Mouse (Mus musculus) testis, adult 2 months (tissue): ENCODE results near the gene Yipf4. TPM values are rescaled to one million over a fixed set of nuclear protein-coding genes. Genes with fewer than 3 reads are reported as not detected.

Experiments used
- H3K27ac ChIP-seq: fragments of 200-500 bp; 2 replicates; pipeline ENCODE4 v1.5.1; 2012; ENCODE audit warnings: low read depth, low read length; ENCODE audit not compliant: control insufficient read depth, insufficient read depth
- H3K27me3 ChIP-seq: fragments of 200-500 bp; 2 replicates; pipeline ENCODE4 v1.6.1; 2012; ENCODE audit warnings: mild to moderate bottlenecking, low read length, moderate library complexity; ENCODE audit not compliant: control insufficient read depth, insufficient read depth
- H3K36me3 ChIP-seq: fragments of 200-500 bp; 2 replicates; pipeline ENCODE4 v1.6.1; 2012; ENCODE audit warnings: mild to moderate bottlenecking, low read length; ENCODE audit not compliant: control insufficient read depth, insufficient read depth
- H3K4me1 ChIP-seq: fragments of 200-500 bp; 2 replicates; pipeline ENCODE4 v1.6.1; 2012; ENCODE audit warnings: low read length; ENCODE audit not compliant: control insufficient read depth, insufficient read depth
- H3K4me3 ChIP-seq: fragments of 200-500 bp; 2 replicates; pipeline ENCODE4 v1.5.1; 2012; ENCODE audit warnings: low read depth, mild to moderate bottlenecking, low read length, moderate library complexity, mixed read lengths; ENCODE audit not compliant: control insufficient read depth
- CTCF ChIP-seq: fragments of 200-500 bp; IDR thresholded peaks from 2 replicates; pipeline ENCODE4 v1.5.1; 2012; ENCODE audit warnings: low read depth, mild to moderate bottlenecking, inconsistent platforms, low read length, moderate library complexity; ENCODE audit not compliant: control insufficient read depth, insufficient read depth, insufficient replicate concordance
- POLR2A ChIP-seq: fragments of 200-500 bp; IDR thresholded peaks from 2 replicates; pipeline ENCODE4 v1.6.1; 2012; ENCODE audit warnings: low read depth, mild to moderate bottlenecking, inconsistent platforms, low read length, moderate library complexity; ENCODE audit not compliant: control insufficient read depth
- polyA plus RNA-seq: library from polyadenylated mRNA; depleted of rRNA; stranded (reverse); fragments of >200 nt; gene quantifications from 2 replicates; pipeline ENCODE4 v1.2.3, GENCODE M21; 2012

The Yipf4 gene
- polyA plus RNA-seq, 1 experiment: 12.2 TPM

DNA sequence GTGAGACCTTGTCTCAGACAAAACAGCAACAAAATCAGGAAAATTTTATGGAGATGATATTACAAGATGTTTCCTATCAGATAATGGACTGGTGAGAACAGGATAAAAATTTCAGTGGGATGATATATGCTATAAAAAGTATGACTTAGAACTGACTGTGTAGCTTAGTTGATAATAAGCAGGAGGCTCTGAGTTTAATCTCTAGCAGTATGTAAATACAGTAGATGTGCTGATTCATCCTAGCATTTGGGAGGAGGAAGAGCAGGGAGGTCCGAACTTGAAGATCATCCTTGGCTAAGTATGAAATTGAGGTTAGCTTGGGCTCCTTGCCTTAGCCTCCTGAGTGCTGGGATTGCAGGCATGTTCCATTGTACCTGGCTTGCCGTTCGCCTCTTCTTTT is 2.3 kb downstream of the Yipf4 start:
- Histone ChIP-seq H3K4me1 (no peaks in the 10 kb centered on the region; the same call in 1 of the 2 replicates), H3K27ac (no peak overlapping the region), H3K36me3 (no peaks in the 10 kb centered on the region), H3K4me3 (no peak overlapping the region), H3K27me3 (no peaks in the 10 kb centered on the region)
- TF ChIP-seq CTCF (no peak), POLR2A (no peak)

- TF ChIP-seq POLR2A: no peak
- no peak for TF ChIP-seq CTCF
- Histone ChIP-seq H3K27me3 (no peaks in the 10 kb centered on the region), H3K36me3 (no peaks in the 10 kb centered on the region), H3K4me3 (no peak overlapping the region), H3K27ac (no peak overlapping the region), H3K4me1 (no peaks in the 10 kb centered on the region)
Measured at GRCm38 (mm10) chr17:74500204-74500603, 10.9 kb downstream of the Yipf4 start.

GRCm38 (mm10) chr17:74501085-74501484 is 11.8 kb downstream of the Yipf4 start:
- Histone ChIP-seq H3K27ac (no peak overlapping the region), H3K36me3 (no peaks in the 10 kb centered on the region), H3K4me3 (no peak overlapping the region), H3K4me1 (no peaks in the 10 kb centered on the region), H3K27me3 (no peaks in the 10 kb centered on the region)
- TF ChIP-seq POLR2A (no peak), CTCF (no peak)

DNA sequence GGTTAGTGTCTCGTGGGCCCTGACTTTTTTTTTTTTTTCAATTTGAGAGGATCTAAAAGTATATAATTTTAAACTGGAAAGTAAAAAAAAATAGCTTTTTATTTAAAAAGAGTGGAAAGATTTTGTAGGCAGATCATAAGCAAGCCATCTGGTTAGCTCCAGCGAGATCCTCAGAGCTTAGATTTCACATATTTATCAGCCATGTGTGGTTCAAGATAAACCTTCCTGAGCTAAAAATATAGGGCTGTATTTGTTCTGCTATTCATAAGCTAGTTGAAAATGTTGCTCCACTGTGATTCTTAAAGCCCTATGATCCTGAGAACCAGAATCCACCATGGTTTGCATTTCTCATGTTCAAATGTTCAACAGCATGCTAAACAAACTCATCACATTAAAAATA is 18.6 kb downstream of the Yipf4 start:
- Histone ChIP-seq H3K4me1 (no peaks in the 10 kb centered on the region), H3K4me3 (no peak overlapping the region), H3K27me3 (no peaks in the 10 kb centered on the region), H3K27ac (no peak overlapping the region), H3K36me3 (no peaks in the 10 kb centered on the region)
- TF ChIP-seq POLR2A (no peak), CTCF (no peak)

DNA sequence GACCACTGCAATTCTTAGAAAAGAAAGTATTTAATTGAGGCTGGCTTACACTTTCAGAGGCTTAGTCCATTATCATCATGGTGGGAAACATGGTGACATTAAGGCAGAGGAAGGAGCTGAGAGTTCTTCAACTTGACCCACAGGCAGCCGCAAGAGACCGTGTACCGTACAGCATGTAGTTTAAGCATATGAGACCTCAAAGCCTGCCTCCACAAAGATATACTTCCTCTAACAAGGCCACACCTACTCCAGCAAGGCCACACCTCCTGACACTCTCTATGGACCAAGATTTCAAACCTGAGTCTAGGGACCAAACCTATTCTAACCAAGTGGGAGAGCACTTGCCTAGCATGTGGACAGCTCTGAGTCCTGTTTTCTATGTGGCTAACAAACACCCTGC is 19.3 kb downstream of the Yipf4 start:
- Histone ChIP-seq H3K4me3 (no peak overlapping the region), H3K27ac (no peak overlapping the region), H3K4me1 (no peaks in the 10 kb centered on the region), H3K27me3 (no peaks in the 10 kb centered on the region), H3K36me3 (no peaks in the 10 kb centered on the region)
- TF ChIP-seq POLR2A: no peak
- no peak for TF ChIP-seq CTCF

GRCm38 (mm10) chr17:74512308-74512707 is 23.0 kb downstream of the Yipf4 start:
- H3K36me3 ChIP-seq: no peaks in the 10 kb centered on the region
- H3K27me3 ChIP-seq: no peaks in the 10 kb centered on the region
- H3K27ac ChIP-seq: no peak overlapping the region
- TF ChIP-seq CTCF (no peak), POLR2A (no peak)
- no peaks in the 10 kb centered on the region for H3K4me1 ChIP-seq
- no peak overlapping the region for H3K4me3 ChIP-seq

- no peak overlapping the region for H3K27ac ChIP-seq
- H3K4me3 ChIP-seq: no peak overlapping the region
- peaks cover 5% of the 10 kb centered on the region; the same call in 1 of the 2 replicates for H3K4me1 ChIP-seq
- TF ChIP-seq CTCF (peak; percentile 22; the same call in 1 of the 2 replicates), POLR2A (no peak)
- no peaks in the 10 kb centered on the region for H3K27me3 ChIP-seq
- H3K36me3 ChIP-seq: no peaks in the 10 kb centered on the region
Measured at GRCm38 (mm10) chr17:74522797-74523723, 33.8 kb downstream of the Yipf4 start.
